Mouse (Mus musculus): ENCODE data around the gene Rtn1. TPM values are rescaled to one million over a fixed set of nuclear protein-coding genes. Genes with fewer than 3 reads are reported as not detected.

The Rtn1 gene
- polyA plus RNA-seq, 1 experiment, result 941 TPM

GRCm38 (mm10) chr12:72200828-72201227, 208.0 kb downstream of the Rtn1 start:
- H3K27me3 ChIP-seq (ENCODE audit: control insufficient read depth, insufficient read depth, low read length), result no peaks in the 10 kb centered on the region
- no peak overlapping the region for H3K27ac ChIP-seq (ENCODE audit: insufficient read depth, low read length)
- DNase-seq, result no peak
- H3K4me1 ChIP-seq (ENCODE audit: control insufficient read depth, insufficient read depth, low read length), result peaks cover 5% of the 10 kb centered on the region; the same call in 1 of the 2 replicates
- 93% methylated on average over 3 of the region's 3 CpGs for WGBS
- no peak overlapping the region for H3K4me3 ChIP-seq (replicated peaks; ENCODE audit: insufficient read depth, low read depth, low read length)
- no peak for TF ChIP-seq CTCF (IDR thresholded peaks at IDR 0.05; ENCODE audit: borderline replicate concordance, insufficient read depth, low read depth, low read length)
- TF ChIP-seq POLR2A (IDR thresholded peaks at IDR 0.05; ENCODE audit: borderline replicate concordance, insufficient read depth, low read length), result no peak

- TF ChIP-seq CTCF (IDR thresholded peaks at IDR 0.05; ENCODE audit: borderline replicate concordance, insufficient read depth, low read depth, low read length), result no peak
- no peak for TF ChIP-seq POLR2A (IDR thresholded peaks at IDR 0.05; ENCODE audit: borderline replicate concordance, insufficient read depth, low read length)
- peak; percentile 31 to 46 for DNase-seq
- Histone ChIP-seq H3K4me1 (ENCODE audit: control insufficient read depth, insufficient read depth, low read length) (peaks cover 5% of the 10 kb centered on the region; the same call in 1 of the 2 replicates), H3K4me3 (replicated peaks; ENCODE audit: insufficient read depth, low read depth, low read length) (no peak overlapping the region), H3K27me3 (ENCODE audit: control insufficient read depth, insufficient read depth, low read length) (no peaks in the 10 kb centered on the region), H3K27ac (ENCODE audit: insufficient read depth, low read length) (no peak overlapping the region)
- 37% methylated on average over 18 of the region's 18 CpGs for WGBS
Measured at GRCm38 (mm10) chr12:72197925-72198486, 210.8 kb downstream of the Rtn1 start.

- WGBS, result 46% methylated on average over 7 of the region's 7 CpGs
- Histone ChIP-seq H3K27me3 (ENCODE audit: control insufficient read depth, insufficient read depth, low read length) (no peaks in the 10 kb centered on the region), H3K4me3 (replicated peaks; ENCODE audit: insufficient read depth, low read depth, low read length) (no peak overlapping the region), H3K4me1 (ENCODE audit: control insufficient read depth, insufficient read depth, low read length) (peaks cover 5% of the 10 kb centered on the region; the same call in 1 of the 2 replicates), H3K27ac (ENCODE audit: insufficient read depth, low read length) (no peak overlapping the region)
- DNase-seq, result no peak
- TF ChIP-seq CTCF (IDR thresholded peaks at IDR 0.05; ENCODE audit: borderline replicate concordance, insufficient read depth, low read depth, low read length) (no peak), POLR2A (IDR thresholded peaks at IDR 0.05; ENCODE audit: borderline replicate concordance, insufficient read depth, low read length) (no peak)
Measured at GRCm38 (mm10) chr12:72197434-72197833, 211.4 kb downstream of the Rtn1 start.

GRCm38 (mm10) chr12:72184929-72185328, 223.9 kb downstream of the Rtn1 start, which contains the start of gene Ccdc175:
Gene Ccdc175 (minus strand): TSS chr12:72185029.
- no peaks in the 10 kb centered on the region for H3K27me3 ChIP-seq (ENCODE audit: control insufficient read depth, insufficient read depth, low read length)
- no peak for TF ChIP-seq POLR2A (IDR thresholded peaks at IDR 0.05; ENCODE audit: borderline replicate concordance, insufficient read depth, low read length)
- no peak for TF ChIP-seq CTCF (IDR thresholded peaks at IDR 0.05; ENCODE audit: borderline replicate concordance, insufficient read depth, low read depth, low read length)
- 69% methylated on average over 12 of the region's 12 CpGs for WGBS

GRCm38 (mm10) chr12:72179561-72179960, 229.3 kb downstream of the Rtn1 start:
- DNase-seq, result no peak
- H3K27me3 ChIP-seq (ENCODE audit: control insufficient read depth, insufficient read depth, low read length), result no peaks in the 10 kb centered on the region
- no peak overlapping the region for H3K27ac ChIP-seq (ENCODE audit: insufficient read depth, low read length)
- 88% methylated on average over 4 of the region's 4 CpGs for WGBS
- H3K4me1 ChIP-seq (ENCODE audit: control insufficient read depth, insufficient read depth, low read length), result peaks cover 2% of the 10 kb centered on the region; the same call in 1 of the 2 replicates
- TF ChIP-seq CTCF (IDR thresholded peaks at IDR 0.05; ENCODE audit: borderline replicate concordance, insufficient read depth, low read depth, low read length) (no peak), POLR2A (IDR thresholded peaks at IDR 0.05; ENCODE audit: borderline replicate concordance, insufficient read depth, low read length) (no peak)
- no peak overlapping the region for H3K4me3 ChIP-seq (replicated peaks; ENCODE audit: insufficient read depth, low read depth, low read length)

More at GRCm38 (mm10) chr12:72184929-72185328, 223.9 kb downstream of the Rtn1 start, which contains the start of gene Ccdc175:
- Histone ChIP-seq H3K4me3 (replicated peaks; ENCODE audit: insufficient read depth, low read depth, low read length) (no peak within 1 kb of the TSS), H3K4me1 (ENCODE audit: control insufficient read depth, insufficient read depth, low read length) (no peaks in the 10 kb centered on the region), H3K27ac (ENCODE audit: insufficient read depth, low read length) (no peak within 1 kb of the TSS)
- no peak for DNase-seq

GRCm38 (mm10) chr12:72178322-72178721, 230.5 kb downstream of the Rtn1 start:
- WGBS, result 4% methylated on average over 3 of the region's 3 CpGs
- peak; percentile 23 to 69 for DNase-seq
- H3K4me1 ChIP-seq (ENCODE audit: control insufficient read depth, insufficient read depth, low read length), result peaks cover 2% of the 10 kb centered on the region; the same call in 1 of the 2 replicates

More at GRCm38 (mm10) chr12:72178322-72178721, 230.5 kb downstream of the Rtn1 start:
- no peak for TF ChIP-seq CTCF (IDR thresholded peaks at IDR 0.05; ENCODE audit: borderline replicate concordance, insufficient read depth, low read depth, low read length)
- TF ChIP-seq POLR2A (IDR thresholded peaks at IDR 0.05; ENCODE audit: borderline replicate concordance, insufficient read depth, low read length), result no peak
- Histone ChIP-seq H3K27ac (ENCODE audit: insufficient read depth, low read length) (no peak overlapping the region), H3K27me3 (ENCODE audit: control insufficient read depth, insufficient read depth, low read length) (no peaks in the 10 kb centered on the region), H3K4me3 (replicated peaks; ENCODE audit: insufficient read depth, low read depth, low read length) (no peak overlapping the region)

Other genes with a start within 250 kb of the Rtn1 start
- not detected in 2 replicates for gene Ccdc175, start 224.0 kb downstream of the Rtn1 start, polyA plus RNA-seq (2012; rRNA removed)
- 1.2 and 1.6 TPM in 2 replicates for gene Lrrc9, start 32.8 kb upstream of the Rtn1 start, polyA plus RNA-seq (2012; rRNA removed)
- gene Pcnx4, start 127.3 kb upstream of the Rtn1 start, polyA plus RNA-seq (2012; rRNA removed), result 19.3 and 19.4 TPM in 2 replicates
- not detected in 2 replicates for gene Gm4756, start 240.6 kb upstream of the Rtn1 start, polyA plus RNA-seq (2012; rRNA removed)

All from cerebellum, adult 2 months (tissue).